Mouse (Mus musculus) cerebellum, adult 18-20 months (tissue): ENCODE measurements around the gene Sohlh1.

ENCODE experiments used
- DNase-seq, 2 experiments: peaks; one replicate each; pipeline ENCODE4 v3.0.0; 2021

Sohlh1 gene

GRCm38 (mm10) chr2:25847226-25847625 lies at the start of gene Sohlh1:
Gene Sohlh1, minus strand, starts transcription at chr2:25847248.
- DNase-seq = no peak

GRCm38 (mm10) chr2:25892440-25892839 lies 45.4 kb upstream of the Sohlh1 start:
- DNase-seq = peak; percentile 71 to 75

- DNase-seq = peak in 1 of 2 experiments; percentile 39
Observed at GRCm38 (mm10) chr2:25888144-25888543, 41.1 kb upstream of the Sohlh1 start.

GRCm38 (mm10) chr2:25887226-25887625 lies 40.2 kb upstream of the Sohlh1 start:
- no peak for DNase-seq

- DNase-seq = peak; percentile 32 to 58
Observed at GRCm38 (mm10) chr2:25884756-25885155, 37.7 kb upstream of the Sohlh1 start.

- DNase-seq = no peak
Observed at GRCm38 (mm10) chr2:25882276-25882675, 35.2 kb upstream of the Sohlh1 start.

- DNase-seq = peak in 1 of 2 experiments; percentile 52
Observed at GRCm38 (mm10) chr2:25879061-25879460, 32.0 kb upstream of the Sohlh1 start.

GRCm38 (mm10) chr2:25878516-25878915 lies 31.5 kb upstream of the Sohlh1 start:
- DNase-seq = peak; percentile 75 to 79

- peak; percentile 86 to 87 for DNase-seq
Observed at GRCm38 (mm10) chr2:25877736-25878268, 30.8 kb upstream of the Sohlh1 start.

GRCm38 (mm10) chr2:25877250-25877735 lies 30.2 kb upstream of the Sohlh1 start:
- no peak for DNase-seq

GRCm38 (mm10) chr2:25866656-25867055 lies 19.6 kb upstream of the Sohlh1 start:
- no peak for DNase-seq

GRCm38 (mm10) chr2:25865412-25865811 lies 18.4 kb upstream of the Sohlh1 start:
- peak; percentile 52 to 55 for DNase-seq

- DNase-seq = peak; percentile 36 to 52
Observed at GRCm38 (mm10) chr2:25864230-25864629, 17.2 kb upstream of the Sohlh1 start.

GRCm38 (mm10) chr2:25863337-25864131 lies 16.5 kb upstream of the Sohlh1 start, which contains the start of gene Kcnt1:
Gene Kcnt1, plus strand, starts transcription at chr2:25863734.
- DNase-seq = peak; percentile 67 to 73

GRCm38 (mm10) chr2:25862696-25863270 lies 15.7 kb upstream of the Sohlh1 start:
- peak; percentile 22 to 37 for DNase-seq

- DNase-seq = peak; percentile 23 to 49
Observed at GRCm38 (mm10) chr2:25862038-25862437, 15.0 kb upstream of the Sohlh1 start.

- DNase-seq = no peak
Observed at GRCm38 (mm10) chr2:25859891-25860290, 12.8 kb upstream of the Sohlh1 start.

- DNase-seq = no peak
Observed at GRCm38 (mm10) chr2:25853998-25854397, 7.0 kb upstream of the Sohlh1 start.

GRCm38 (mm10) chr2:25852626-25853025 lies 5.6 kb upstream of the Sohlh1 start:
- peak; percentile 30 to 39 for DNase-seq

GRCm38 (mm10) chr2:25850330-25850729 lies 3.3 kb upstream of the Sohlh1 start:
- DNase-seq = peak; percentile 71 to 84

GRCm38 (mm10) chr2:25846516-25846915 lies 532 bp downstream of the Sohlh1 start:
- DNase-seq = no peak

GRCm38 (mm10) chr2:25844097-25844496 lies 3.0 kb downstream of the Sohlh1 start:
- DNase-seq = no peak

GRCm38 (mm10) chr2:25842758-25843157 lies 4.3 kb downstream of the Sohlh1 start:
- no peak for DNase-seq

GRCm38 (mm10) chr2:25842161-25842560 lies 4.9 kb downstream of the Sohlh1 start:
- DNase-seq = no peak
